Mouse (Mus musculus) liver, postnatal 0 days (tissue): ENCODE measurements around the gene Ccdc66.

Source experiments
- CTCF ChIP-seq: sonication (generic); IDR thresholded peaks from 2 replicates; pipeline ENCODE4 v1.5.1; 2016; ENCODE audit warnings: antibody characterized with exemption, low read depth
- EP300 ChIP-seq: IDR thresholded peaks from 2 replicates; pipeline ENCODE4 v1.6.1; 2016; ENCODE audit warnings: antibody characterized with exemption, low read depth, mild to moderate bottlenecking

GRCm38 (mm10) chr14:27444851-27445281 lies 63.4 kb downstream of the Ccdc66 start:
- no peak for TF ChIP-seq CTCF
- TF ChIP-seq EP300 = no peak
